Mouse (Mus musculus) lung, adult 2 months (tissue): Measurements from ENCODE around the gene A130010J15Rik.

Source experiments
- CTCF ChIP-seq: fragments of 200-500 bp; IDR thresholded peaks from 2 replicates; pipeline ENCODE4 v1.5.1; 2011; ENCODE audit warnings: mild to moderate bottlenecking, low read length, control low read depth; ENCODE audit not compliant: insufficient read depth
- POLR2A ChIP-seq: fragments of 200-500 bp; IDR thresholded peaks from 2 replicates; pipeline ENCODE4 v1.6.1; 2011; ENCODE audit warnings: low read depth, mild to moderate bottlenecking, control low read depth, low read length, borderline replicate concordance; ENCODE audit errors: extremely low read depth

- TF ChIP-seq CTCF: no peak
- TF ChIP-seq POLR2A: no peak
Measured at GRCm38 (mm10) chr1:193189151-193189621, 21.3 kb downstream of the A130010J15Rik start.
